Mouse (Mus musculus) hindbrain, embryonic 10.5 days (tissue): ENCODE results near the gene Gsdma3. TPM values are rescaled to one million over a fixed set of nuclear protein-coding genes. Genes with fewer than 3 reads are reported as not detected.

ENCODE experiments used
- DNase-seq: peaks from one replicate; pipeline ENCODE4 v3.0.0-alpha.2; 2017; ENCODE audit warnings: low spot score
- H3K27ac ChIP-seq: fragments of 300-500 bp; sonication (generic); 2 replicates; pipeline ENCODE4 v1.5.1; 2016; ENCODE audit warnings: mild to moderate bottlenecking, moderate library complexity
- H3K27me3 ChIP-seq: fragments of 300-500 bp; sonication (generic); 2 replicates; pipeline ENCODE4 v1.6.1; 2016; ENCODE audit warnings: mild to moderate bottlenecking; ENCODE audit not compliant: poor library complexity, insufficient read depth, severe bottlenecking
- H3K36me3 ChIP-seq: fragments of 300-500 bp; sonication (generic); 2 replicates; pipeline ENCODE4 v1.6.1; 2016; ENCODE audit warnings: mild to moderate bottlenecking, moderate library complexity
- H3K4me1 ChIP-seq: fragments of 300-500 bp; sonication (generic); replicated peaks from 2 replicates; pipeline ENCODE4 v1.6.1; 2016; ENCODE audit warnings: mild to moderate bottlenecking
- H3K4me3 ChIP-seq: fragments of 300-500 bp; sonication (generic); 2 replicates; pipeline ENCODE4 v1.5.1; 2016; ENCODE audit warnings: mild to moderate bottlenecking, moderate library complexity
- H3K9me3 ChIP-seq: fragments of 300-500 bp; sonication (generic); 2 replicates; pipeline ENCODE4 v1.6.1; 2016; ENCODE audit warnings: mild to moderate bottlenecking, moderate library complexity
- WGBS: fragments of 180-500 bp; shearing (Covaris S2); methylation state at CpG from one replicate; pipeline ENCODE4 v1.1.7; 2016; 5-methylcytosine and 5-hydroxymethylcytosine counted together
- polyA plus RNA-seq: library from polyadenylated mRNA; unstranded; fragments of >200 nt; fragmentation: Nextera tagmentation; extraction: Ambion mirVana; gene quantifications from 2 replicates; pipeline ENCODE4 v1.2.1, GENCODE M21; 2016

Gsdma3 gene
- not detected in 2 replicates for polyA plus RNA-seq

GRCm38 (mm10) chr11:98625611-98626410, at the start of gene Gsdma3, which contains the start of gene Gm12355:
Gsdma3 (plus strand) TSS chr11:98626360.
Gm12355 (minus strand) TSS chr11:98625661.
- no peaks in the 10 kb centered on the region for H3K27me3 ChIP-seq
- peaks cover 7% of the 10 kb centered on the region for H3K9me3 ChIP-seq
- no peak within 1 kb of the TSS for H3K27ac ChIP-seq
- H3K4me1 ChIP-seq = no peaks in the 10 kb centered on the region
- no peak within 1 kb of the TSS for H3K4me3 ChIP-seq
- 90% methylated on average over 10 of the region's 10 CpGs for WGBS
- DNase-seq = no peak
- H3K36me3 ChIP-seq = no peaks in the 10 kb centered on the region

GRCm38 (mm10) chr11:98577776-98578175, 48.4 kb upstream of the Gsdma3 start:
- WGBS = 90% methylated on average over 5 of the region's 5 CpGs
- H3K9me3 ChIP-seq = no peaks in the 10 kb centered on the region
- no peak for DNase-seq
- 0 out of 2 replicates have a peak, but pooled peaks cover 9% of the 10 kb centered on the region for H3K4me1 ChIP-seq
- no peaks in the 10 kb centered on the region for H3K27me3 ChIP-seq
- H3K27ac ChIP-seq = no peak overlapping the region
- peaks cover 29% of the 10 kb centered on the region for H3K36me3 ChIP-seq
- no peak overlapping the region for H3K4me3 ChIP-seq

GRCm38 (mm10) chr11:98580301-98581121, 45.6 kb upstream of the Gsdma3 start:
- Histone ChIP-seq H3K9me3 (no peaks in the 10 kb centered on the region), H3K4me3 (peak overlapping the region; percentile 20), H3K27me3 (no peaks in the 10 kb centered on the region), H3K36me3 (peaks cover 45% of the 10 kb centered on the region), H3K4me1 (peaks cover 22% of the 10 kb centered on the region), H3K27ac (peak overlapping the region; percentile 53; the same call in 1 of the 2 replicates)
- no peak for DNase-seq
- 83% methylated on average over 16 of the region's 16 CpGs for WGBS

- H3K27ac ChIP-seq = peak overlapping the region; percentile 53; the same call in 1 of the 2 replicates
- 69% methylated on average over 17 of the region's 17 CpGs for WGBS
- DNase-seq = no peak
- H3K27me3 ChIP-seq = no peaks in the 10 kb centered on the region
- H3K4me3 ChIP-seq = no peak overlapping the region
- no peaks in the 10 kb centered on the region for H3K9me3 ChIP-seq
- peaks cover 31% of the 10 kb centered on the region for H3K4me1 ChIP-seq
- H3K36me3 ChIP-seq = peaks cover 45% of the 10 kb centered on the region
Measured at GRCm38 (mm10) chr11:98581286-98582029, 44.7 kb upstream of the Gsdma3 start.

GRCm38 (mm10) chr11:98582030-98582388, 44.2 kb upstream of the Gsdma3 start:
- no peaks in the 10 kb centered on the region for H3K9me3 ChIP-seq
- H3K27me3 ChIP-seq = no peaks in the 10 kb centered on the region
- H3K27ac ChIP-seq = peak overlapping the region; percentile 50; the same call in 1 of the 2 replicates
- peaks cover 34% of the 10 kb centered on the region for H3K4me1 ChIP-seq
- no peak overlapping the region for H3K4me3 ChIP-seq
- WGBS = 85% methylated on average over 8 of the region's 8 CpGs
- H3K36me3 ChIP-seq = peaks cover 45% of the 10 kb centered on the region
- DNase-seq = no peak

- no peaks in the 10 kb centered on the region for H3K27me3 ChIP-seq
- H3K4me3 ChIP-seq = no peak overlapping the region
- peaks cover 41% of the 10 kb centered on the region for H3K4me1 ChIP-seq
- no peaks in the 10 kb centered on the region for H3K9me3 ChIP-seq
- WGBS = 85% methylated on average over 12 of the region's 12 CpGs
- no peak for DNase-seq
- peak overlapping the region; percentile 50; the same call in 1 of the 2 replicates for H3K27ac ChIP-seq
- peaks cover 45% of the 10 kb centered on the region for H3K36me3 ChIP-seq
Measured at GRCm38 (mm10) chr11:98582551-98583264, 43.5 kb upstream of the Gsdma3 start.

GRCm38 (mm10) chr11:98583265-98583552, 43.0 kb upstream of the Gsdma3 start:
- 94% methylated on average over 3 of the region's 3 CpGs for WGBS
- Histone ChIP-seq H3K9me3 (no peaks in the 10 kb centered on the region), H3K4me3 (0 out of 2 replicates have a peak overlapping the region, but pooled peaks have one; percentile 6), H3K27ac (peak overlapping the region; percentile 56; the same call in 1 of the 2 replicates), H3K36me3 (peaks cover 45% of the 10 kb centered on the region), H3K27me3 (no peaks in the 10 kb centered on the region), H3K4me1 (peaks cover 46% of the 10 kb centered on the region)
- no peak for DNase-seq

GRCm38 (mm10) chr11:98583571-98583970, 42.6 kb upstream of the Gsdma3 start:
- H3K27me3 ChIP-seq = no peaks in the 10 kb centered on the region
- peaks cover 49% of the 10 kb centered on the region for H3K4me1 ChIP-seq
- H3K4me3 ChIP-seq = 0 out of 2 replicates have a peak overlapping the region, but pooled peaks have one; percentile 6
- H3K27ac ChIP-seq = peak overlapping the region; percentile 56; the same call in 1 of the 2 replicates
- DNase-seq = no peak
- H3K9me3 ChIP-seq = no peaks in the 10 kb centered on the region
- 42% methylated on average over 3 of the region's 3 CpGs for WGBS
- H3K36me3 ChIP-seq = peaks cover 45% of the 10 kb centered on the region

- H3K9me3 ChIP-seq = no peaks in the 10 kb centered on the region
- H3K27me3 ChIP-seq = no peaks in the 10 kb centered on the region
- peaks cover 45% of the 10 kb centered on the region for H3K36me3 ChIP-seq
- 64% methylated on average over 1 of the region's 1 CpGs for WGBS
- peaks cover 55% of the 10 kb centered on the region for H3K4me1 ChIP-seq
- H3K27ac ChIP-seq = no peak overlapping the region; the same call in 1 of the 2 replicates
- H3K4me3 ChIP-seq = no peak overlapping the region
- no peak for DNase-seq
Measured at GRCm38 (mm10) chr11:98584146-98584545, 42.0 kb upstream of the Gsdma3 start.

- H3K4me3 ChIP-seq = peak overlapping the region; percentile 90
- peaks cover 56% of the 10 kb centered on the region for H3K4me1 ChIP-seq
- no peaks in the 10 kb centered on the region for H3K27me3 ChIP-seq
- 93% methylated on average over 6 of the region's 6 CpGs for WGBS
- no peak overlapping the region for H3K27ac ChIP-seq
- peaks cover 45% of the 10 kb centered on the region for H3K36me3 ChIP-seq
- no peak for DNase-seq
- H3K9me3 ChIP-seq = no peaks in the 10 kb centered on the region
Measured at GRCm38 (mm10) chr11:98584629-98585177, 41.5 kb upstream of the Gsdma3 start.

GRCm38 (mm10) chr11:98586087-98586891, 39.9 kb upstream of the Gsdma3 start:
- Histone ChIP-seq H3K36me3 (peaks cover 31% of the 10 kb centered on the region), H3K4me1 (peaks cover 55% of the 10 kb centered on the region), H3K4me3 (peak overlapping the region; percentile 90), H3K27ac (peak overlapping the region; percentile 93), H3K9me3 (no peaks in the 10 kb centered on the region), H3K27me3 (peaks cover 3% of the 10 kb centered on the region; the same call in 1 of the 2 replicates)
- WGBS = 2% methylated on average over 22 of the region's 22 CpGs
- no peak for DNase-seq
